Mouse (Mus musculus) CH12.LX (cell line): Measurements from ENCODE around the gene Btf3l4. TPM values are rescaled to one million over a fixed set of nuclear protein-coding genes. Genes with fewer than 3 reads are reported as not detected.
A peak's percentile ranks its signal among the peaks of the same experiment; 100 is the strongest.

Experiments
- DNase-seq: peaks from one replicate; pipeline ENCODE4 v3.0.0-alpha.2; 2013; ENCODE audit errors: extremely low read depth
- H3K27ac ChIP-seq: 2 replicates; pipeline ENCODE4 v1.5.1; 2012; ENCODE audit warnings: low read depth, mild to moderate bottlenecking, control low read depth, moderate library complexity; ENCODE audit not compliant: insufficient read depth
- H3K27me3 ChIP-seq: replicated peaks from 2 replicates; pipeline ENCODE3; 2012; ENCODE audit warnings: inconsistent platforms
- H3K36me3 ChIP-seq, 2 experiments: replicated peaks in 1 of 2; 2 replicates each; pipeline versions ENCODE3 to v1.6.1; 2012; ENCODE audit warnings: inconsistent platforms in 1 of 2, low read length in 1 of 2, mild to moderate bottlenecking in 1 of 2, mixed read lengths in 1 of 2, moderate library complexity in 1 of 2; ENCODE audit not compliant: control insufficient read depth in 1 of 2, insufficient read depth in 1 of 2
- H3K4me1 ChIP-seq, 2 experiments: 2 replicates each; pipeline ENCODE4 v1.6.1; 2012; ENCODE audit warnings: inconsistent platforms in 1 of 2, moderate library complexity in 1 of 2; ENCODE audit not compliant: insufficient read depth in 2 of 2, control insufficient read depth in 1 of 2
- H3K4me2 ChIP-seq: 2 replicates; pipeline ENCODE4 v1.6.1; 2012; ENCODE audit warnings: low read depth, mild to moderate bottlenecking, control low read depth; ENCODE audit not compliant: poor library complexity, insufficient read depth, severe bottlenecking
- H3K4me3 ChIP-seq, 3 experiments: fragments of 150-350 bp in 1 of 3; sonication (generic) in 1 of 3; replicated peaks in 1 of 3; 2 replicates each; pipeline versions ENCODE3 to v1.5.1; 2011 to 2012; ENCODE audit warnings: low read depth in 2 of 3, low read length in 2 of 3, mild to moderate bottlenecking in 2 of 3, moderate library complexity in 2 of 3, control low read depth in 1 of 3, improper control_type of control experiment in 1 of 3, inconsistent platforms in 1 of 3, mixed read lengths in 1 of 3; ENCODE audit not compliant: poor library complexity in 1 of 3
- H3K79me2 ChIP-seq: replicated peaks from 2 replicates; pipeline ENCODE4 v1.6.1; 2012; ENCODE audit warnings: mild to moderate bottlenecking, moderate library complexity; ENCODE audit not compliant: control insufficient read depth, poor library complexity, insufficient read depth, severe bottlenecking; ENCODE audit errors: extremely low read depth
- H3K9ac ChIP-seq: 2 replicates; pipeline ENCODE4 v1.6.1; 2012; ENCODE audit warnings: low read depth, mild to moderate bottlenecking, control low read depth, moderate library complexity; ENCODE audit not compliant: insufficient read depth
- H3K9me3 ChIP-seq: replicated peaks from 2 replicates; pipeline ENCODE3; 2012; ENCODE audit warnings: low read length, inconsistent platforms, mixed read lengths
- BHLHE40 ChIP-seq: IDR thresholded peaks from 2 replicates; pipeline ENCODE4 v1.6.1; 2011; ENCODE audit warnings: mild to moderate bottlenecking, low read depth, low read length, improper control_type of control experiment
- CHD1 ChIP-seq: IDR thresholded peaks from 2 replicates; pipeline ENCODE4 v1.6.1; 2012; ENCODE audit warnings: low read depth, low read length, improper control_type of control experiment, inconsistent platforms
- CHD2 ChIP-seq: IDR thresholded peaks from 2 replicates; pipeline ENCODE4 v1.6.1; 2011; ENCODE audit warnings: low read length, improper control_type of control experiment
- E2F4 ChIP-seq: IDR thresholded peaks from 2 replicates; pipeline ENCODE4 v1.6.1; 2011; ENCODE audit warnings: low read depth, low read length, improper control_type of control experiment; ENCODE audit not compliant: insufficient replicate concordance
- ELF1 ChIP-seq: IDR thresholded peaks from 2 replicates; pipeline ENCODE4 v1.6.1; 2014; ENCODE audit warnings: low read depth, mild to moderate bottlenecking, inconsistent platforms, low read length, improper control_type of control experiment
- EP300 ChIP-seq: IDR thresholded peaks from 2 replicates; pipeline ENCODE4 v1.6.1; 2011; ENCODE audit warnings: low read length, improper control_type of control experiment
- ETS1 ChIP-seq: conservative IDR thresholded peaks from 2 replicates; pipeline ENCODE4 v1.6.1; 2012; ENCODE audit warnings: low read depth, mild to moderate bottlenecking, inconsistent platforms, low read length, improper control_type of control experiment, moderate library complexity
- IRF4 ChIP-seq: IDR thresholded peaks from 2 replicates; pipeline ENCODE4 v1.6.1; 2014; ENCODE audit warnings: low read depth, mild to moderate bottlenecking, inconsistent platforms, low read length, improper control_type of control experiment
- JUND ChIP-seq: conservative IDR thresholded peaks from 2 replicates; pipeline ENCODE4 v1.6.1; 2011; ENCODE audit warnings: low read depth, low read length, improper control_type of control experiment
- KAT2A ChIP-seq: IDR thresholded peaks from 2 replicates; pipeline ENCODE4 v1.6.1; 2012; ENCODE audit warnings: low read length, improper control_type of control experiment, inconsistent platforms; ENCODE audit not compliant: insufficient replicate concordance
- MAFK ChIP-seq: IDR thresholded peaks from 2 replicates; pipeline ENCODE4 v1.6.1; 2011; ENCODE audit warnings: low read length, improper control_type of control experiment; ENCODE audit not compliant: insufficient replicate concordance
- MAZ ChIP-seq: IDR thresholded peaks from 2 replicates; pipeline ENCODE4 v1.6.1; 2012; ENCODE audit warnings: low read depth, mild to moderate bottlenecking, inconsistent platforms, low read length, improper control_type of control experiment, moderate library complexity
- MYC ChIP-seq: IDR thresholded peaks from 2 replicates; pipeline ENCODE4 v1.6.1; 2011; ENCODE audit warnings: low read depth, mild to moderate bottlenecking, improper control_type of control experiment, low read length
- NELFE ChIP-seq: IDR thresholded peaks from 2 replicates; pipeline ENCODE4 v1.6.1; 2011; ENCODE audit warnings: low read depth, low read length, improper control_type of control experiment
- NRF1 ChIP-seq: IDR thresholded peaks from 2 replicates; pipeline ENCODE4 v1.6.1; 2014; ENCODE audit warnings: low read depth, mild to moderate bottlenecking, inconsistent platforms, low read length, improper control_type of control experiment, moderate library complexity
- POLR2AphosphoS2 ChIP-seq: IDR thresholded peaks from 2 replicates; pipeline ENCODE4 v1.6.1; 2011; ENCODE audit warnings: low read depth, low read length, improper control_type of control experiment
- SMC3 ChIP-seq: IDR thresholded peaks from 2 replicates; pipeline ENCODE4 v1.6.1; 2011; ENCODE audit warnings: low read depth, low read length, improper control_type of control experiment
- TCF12 ChIP-seq: IDR thresholded peaks from 2 replicates; pipeline ENCODE4 v1.6.1; 2014; ENCODE audit warnings: low read depth, mild to moderate bottlenecking, inconsistent platforms, low read length, improper control_type of control experiment
- USF1 ChIP-seq: IDR thresholded peaks from 2 replicates; pipeline ENCODE4 v1.6.1; 2014; ENCODE audit warnings: low read depth, mild to moderate bottlenecking, inconsistent platforms, low read length, improper control_type of control experiment
- ZC3H11A ChIP-seq: IDR thresholded peaks from 2 replicates; pipeline ENCODE4 v1.6.1; 2012; ENCODE audit warnings: low read depth, mild to moderate bottlenecking, inconsistent platforms, low read length, improper control_type of control experiment
- ZKSCAN1 ChIP-seq: IDR thresholded peaks from 2 replicates; pipeline ENCODE4 v1.6.1; 2012; ENCODE audit warnings: low read depth, inconsistent platforms, low read length, improper control_type of control experiment, borderline replicate concordance
- ZMIZ1 ChIP-seq: IDR thresholded peaks from 2 replicates; pipeline ENCODE4 v1.6.1; 2012; ENCODE audit warnings: low read depth, mild to moderate bottlenecking, inconsistent platforms, low read length, improper control_type of control experiment
- ZNF384 ChIP-seq: IDR thresholded peaks from 2 replicates; pipeline ENCODE4 v1.6.1; 2012; ENCODE audit warnings: low read depth, low read length, improper control_type of control experiment, inconsistent platforms
- dilution Hi-C: fragments of 300-500 bp; cut with MboI; formaldehyde crosslinking; loops from 2 replicates; pipeline ENCODE4 v1.14.3; 2020; ENCODE audit warnings: low sequenced_read_pairs; ENCODE audit not compliant: extremely low pct_unique_long_range_greater_than_20kb, extremely low pct_ligation_motif_present
- in situ Hi-C: fragments of 300-500 bp; cut with MboI; formaldehyde crosslinking; loops from 3 replicates; pipeline ENCODE4 v1.14.3; 2019; ENCODE audit warnings: low sequenced_read_pairs, low pct_ligation_motif_present, low pct_unique_long_range_greater_than_20kb, mixed read lengths
- polyA plus RNA-seq: library from polyadenylated mRNA; unstranded; fragments of >175 nt; gene quantifications from 2 replicates; pipeline ENCODE4 v1.2.1, GENCODE M21; 2012; ENCODE audit warnings: low read depth; ENCODE audit not compliant: insufficient read length
- total RNA-seq, 2 experiments: library from RNA; depleted of rRNA; stranded (reverse); fragments of 300-350 nt in 1 of 2; fragments of >200 nt in 1 of 2; gene quantifications; 2 replicates each; pipeline ENCODE4 v1.2.3; 2012 to 2014

The Btf3l4 gene
- total and polyA plus RNA-seq, 3 experiments = 33.3 to 67.6 (median 52.7) TPM

GRCm38 (mm10) chr4:108826643-108827042, 6.8 kb downstream of the Btf3l4 start:
- no peak overlapping the region; the same call in 1 of the 2 replicates for H3K9ac ChIP-seq
- peaks cover 38 to 55% of the 10 kb centered on the region in 2 experiments for H3K36me3 ChIP-seq
- H3K27ac ChIP-seq = peak overlapping the region; percentile 61; the same call in 1 of the 2 replicates

GRCm38 (mm10) chr4:108826096-108826495, 7.3 kb downstream of the Btf3l4 start:
- H3K27me3 ChIP-seq = no peaks in the 10 kb centered on the region
- no peak for TF ChIP-seq ZMIZ1
- no peak for TF ChIP-seq ETS1
- no peak for TF ChIP-seq MAZ
- TF ChIP-seq SMC3 = no peak
- TF ChIP-seq KAT2A = no peak
- no peak for TF ChIP-seq NELFE
- no peak for TF ChIP-seq IRF4
- no peak for TF ChIP-seq POLR2AphosphoS2
- TF ChIP-seq E2F4 = no peak
- TF ChIP-seq JUND = no peak
- no peak for TF ChIP-seq ZKSCAN1
- TF ChIP-seq CHD1 = no peak; the same call in 1 of the 2 replicates
- no peak for TF ChIP-seq ZC3H11A
- no peak for TF ChIP-seq ZNF384
- no peak overlapping the region for H3K4me3 ChIP-seq
- peaks cover 8 to 41% of the 10 kb centered on the region in 2 experiments for H3K4me1 ChIP-seq
- in situ Hi-C loops = no loop called here
- H3K27ac ChIP-seq = peak overlapping the region; percentile 87
- dilution Hi-C loops = no loop called here
- peaks cover 7% of the 10 kb centered on the region for H3K79me2 ChIP-seq
- H3K9me3 ChIP-seq = no peaks in the 10 kb centered on the region
- peaks cover 38 to 59% of the 10 kb centered on the region in 2 experiments for H3K36me3 ChIP-seq
- H3K4me2 ChIP-seq = peak overlapping the region; percentile 22; the same call in 1 of the 2 replicates
- H3K9ac ChIP-seq = peak overlapping the region; percentile 24; the same call in 1 of the 2 replicates
- DNase-seq = no peak

More at GRCm38 (mm10) chr4:108826643-108827042, 6.8 kb downstream of the Btf3l4 start:
- in situ Hi-C loops (no loop called here), dilution Hi-C loops (no loop called here)
- H3K79me2 ChIP-seq = peaks cover 9% of the 10 kb centered on the region
- no peaks in the 10 kb centered on the region for H3K9me3 ChIP-seq
- H3K27me3 ChIP-seq = no peaks in the 10 kb centered on the region
- peak overlapping the region; percentile 80; the same call in 1 of the 2 replicates for H3K4me2 ChIP-seq
- TF ChIP-seq CHD2 = no peak
- 0 out of 2 replicates have a peak, but pooled peaks have one; percentile 74 for TF ChIP-seq CHD1
- TF ChIP-seq MYC = peak; percentile 67; the same call in 1 of the 2 replicates
- peak; percentile 39; the same call in 1 of the 2 replicates for TF ChIP-seq IRF4
- no peak for TF ChIP-seq ZKSCAN1
- no peak for TF ChIP-seq JUND
- no peak for TF ChIP-seq ETS1
- TF ChIP-seq ZC3H11A = no peak
- no peak for TF ChIP-seq ELF1
- no peak for TF ChIP-seq NRF1
- TF ChIP-seq BHLHE40 = no peak
- TF ChIP-seq NELFE = no peak
- no peak for TF ChIP-seq MAFK
- 0 out of 2 replicates have a peak, but pooled peaks have one; percentile 7 for TF ChIP-seq EP300
- no peak for TF ChIP-seq USF1
- no peak for TF ChIP-seq TCF12
- peak; percentile 42 for DNase-seq
- H3K4me3 ChIP-seq = no peak overlapping the region
- peaks cover 8 to 47% of the 10 kb centered on the region in 2 experiments for H3K4me1 ChIP-seq
